Mouse (Mus musculus): Measurements from ENCODE around the gene Gm37240. TPM values are rescaled to one million over a fixed set of nuclear protein-coding genes. Genes with fewer than 3 reads are reported as not detected.

Gene Gm37240
- polyA plus RNA-seq, 1 experiment from 2014 or later, result 0.67 TPM

DNA sequence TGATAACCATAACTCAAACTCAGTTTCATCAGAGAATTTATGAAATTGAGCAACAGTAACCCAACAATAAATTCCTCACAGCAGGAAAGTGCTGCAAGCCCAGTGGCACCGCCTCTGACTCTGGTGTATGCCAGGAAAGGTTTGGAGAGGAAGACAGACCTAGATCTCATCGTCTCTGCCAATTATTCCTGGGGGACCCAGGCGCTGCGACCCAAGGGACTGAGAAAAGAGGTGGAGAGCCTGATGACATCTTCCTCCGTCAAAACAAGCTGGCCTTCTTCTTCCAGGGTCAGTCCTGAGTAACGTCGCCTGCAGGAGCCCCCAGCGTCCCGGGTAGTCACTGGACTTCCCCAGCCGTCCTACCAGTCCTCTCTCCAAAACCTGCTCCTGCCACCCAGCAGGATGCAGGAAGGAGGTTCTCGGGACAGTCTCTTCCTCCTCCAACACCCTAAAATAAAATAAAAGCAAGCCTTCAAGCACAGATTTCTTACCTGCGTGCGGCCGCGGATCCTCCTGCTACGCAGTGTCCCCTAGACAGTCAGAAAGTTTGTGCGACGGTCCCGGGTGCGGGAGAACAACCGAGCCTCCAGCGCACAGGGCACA lies 581 bp downstream of the Gm37240 start:
- H3K9ac ChIP-seq (ENCODE audit: low read length), result peak overlapping the region; percentile 44
- peak overlapping the region; percentile 92 for H3K4me2 ChIP-seq
- H3K4me3 ChIP-seq (ENCODE audit: low read depth, low read length), result peak overlapping the region; percentile 49
- no peaks in the 10 kb centered on the region for H3K9me3 ChIP-seq (ENCODE audit: control insufficient read depth, low read length)
- peak; percentile 18; the same call in 1 of the 2 replicates for ATAC-seq (ENCODE audit: low FRiP score)
- no peaks in the 10 kb centered on the region for H3K36me3 ChIP-seq (ENCODE audit: control insufficient read depth, insufficient read depth, low read length)
- WGBS, result 3% methylated on average over 22 of the region's 22 CpGs
- peak; percentile 92 for DNase-seq (ENCODE audit: low spot score, missing footprints)
- H3K27ac ChIP-seq (ENCODE audit: low read depth, low read length), result no peak overlapping the region
- H3K4me1 ChIP-seq (ENCODE audit: control insufficient read depth, insufficient read depth, low read length), result peaks cover 9% of the 10 kb centered on the region
- peaks cover 20% of the 10 kb centered on the region for H3K27me3 ChIP-seq (ENCODE audit: control insufficient read depth, insufficient read depth, low read length)

DNA sequence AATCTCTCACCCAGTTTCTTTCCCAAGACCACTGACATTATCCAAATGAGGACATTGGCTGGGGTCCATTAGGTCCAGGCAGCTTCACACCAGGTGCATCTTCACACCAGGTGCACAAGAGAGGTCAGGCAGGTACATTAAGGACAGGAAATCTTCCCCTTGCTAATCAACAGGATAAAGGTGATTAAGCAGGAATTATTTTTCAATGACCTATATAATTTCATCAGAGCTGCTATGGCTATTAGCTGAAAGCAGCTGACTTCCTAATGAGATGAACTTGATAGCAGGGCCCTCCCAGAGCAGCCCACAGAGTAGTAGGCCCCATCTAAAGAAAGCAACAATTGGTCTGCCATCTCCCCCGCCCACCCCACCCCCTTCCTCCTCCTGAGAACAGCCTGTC lies 1.4 kb downstream of the Gm37240 start:
- DNase-seq (ENCODE audit: low spot score, missing footprints) (peak; percentile 65), ATAC-seq (ENCODE audit: low FRiP score) (no peak)
- Histone ChIP-seq H3K27me3 (ENCODE audit: control insufficient read depth, insufficient read depth, low read length) (peaks cover 20% of the 10 kb centered on the region), H3K9ac (ENCODE audit: low read length) (no peak overlapping the region), H3K9me3 (ENCODE audit: control insufficient read depth, low read length) (no peaks in the 10 kb centered on the region), H3K27ac (ENCODE audit: low read depth, low read length) (no peak overlapping the region), H3K36me3 (ENCODE audit: control insufficient read depth, insufficient read depth, low read length) (no peaks in the 10 kb centered on the region), H3K4me3 (ENCODE audit: low read depth, low read length) (no peak overlapping the region), H3K4me2 (no peak overlapping the region), H3K4me1 (ENCODE audit: control insufficient read depth, insufficient read depth, low read length) (peaks cover 9% of the 10 kb centered on the region)
- WGBS, result 47% methylated on average over 1 of the region's 1 CpGs

DNA sequence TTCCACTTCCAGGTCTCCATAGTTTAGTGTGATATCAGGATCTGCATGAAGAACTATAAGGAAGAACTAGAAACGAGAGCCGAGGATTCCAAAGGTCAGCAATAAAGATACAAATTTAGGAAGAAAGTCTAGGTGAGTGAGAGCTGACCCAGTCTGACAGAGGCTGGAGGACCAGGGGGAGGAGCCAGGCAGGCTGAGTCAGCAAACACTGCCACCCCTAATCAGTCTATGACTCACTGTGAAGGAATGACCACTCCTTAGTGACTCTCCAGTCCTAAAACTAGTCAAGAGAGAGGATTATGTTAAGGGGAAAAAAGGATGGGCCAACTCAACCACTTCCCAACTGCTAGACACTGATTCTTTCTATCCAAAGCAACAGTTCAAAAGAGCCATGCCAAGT lies 6.6 kb downstream of the Gm37240 start:
- H3K4me2 ChIP-seq, result no peak overlapping the region
- DNase-seq (ENCODE audit: low spot score, missing footprints) (no peak), ATAC-seq (ENCODE audit: low FRiP score) (no peak)
- H3K36me3 ChIP-seq (ENCODE audit: control insufficient read depth, insufficient read depth, low read length), result no peaks in the 10 kb centered on the region
- H3K9me3 ChIP-seq (ENCODE audit: control insufficient read depth, low read length), result no peaks in the 10 kb centered on the region
- H3K4me1 ChIP-seq (ENCODE audit: control insufficient read depth, insufficient read depth, low read length), result no peaks in the 10 kb centered on the region
- no peaks in the 10 kb centered on the region for H3K27me3 ChIP-seq (ENCODE audit: control insufficient read depth, insufficient read depth, low read length)
- WGBS, result 88% methylated on average over 2 of the region's 2 CpGs
- H3K27ac ChIP-seq (ENCODE audit: low read depth, low read length), result no peak overlapping the region
- no peak overlapping the region for H3K9ac ChIP-seq (ENCODE audit: low read length)
- H3K4me3 ChIP-seq (ENCODE audit: low read depth, low read length), result no peak overlapping the region

DNA sequence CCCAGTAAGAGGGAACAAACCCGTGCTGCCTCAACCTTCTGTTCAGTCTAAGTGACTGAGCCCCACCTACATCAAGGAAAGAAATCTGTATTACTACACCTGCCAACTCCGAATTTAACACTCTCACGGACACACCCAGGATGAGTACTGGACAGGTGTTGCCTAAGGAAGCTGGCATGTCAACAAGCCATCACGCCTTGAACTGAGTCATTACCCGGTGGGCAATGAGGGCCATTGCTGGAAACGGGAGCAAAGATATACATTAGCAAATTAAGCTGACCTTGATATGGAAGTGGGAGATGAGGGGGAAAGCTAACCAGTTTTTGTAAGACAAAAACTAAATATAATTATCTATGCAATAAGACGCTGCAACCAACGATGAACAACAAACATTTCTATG lies 7.2 kb downstream of the Gm37240 start:
- H3K27me3 ChIP-seq (ENCODE audit: control insufficient read depth, insufficient read depth, low read length), result no peaks in the 10 kb centered on the region
- H3K36me3 ChIP-seq (ENCODE audit: control insufficient read depth, insufficient read depth, low read length), result no peaks in the 10 kb centered on the region
- H3K4me3 ChIP-seq (ENCODE audit: low read depth, low read length), result no peak overlapping the region
- no peaks in the 10 kb centered on the region for H3K9me3 ChIP-seq (ENCODE audit: control insufficient read depth, low read length)
- 89% methylated on average over 8 of the region's 8 CpGs for WGBS
- no peak for ATAC-seq (ENCODE audit: low FRiP score)
- peak; percentile 69 for DNase-seq (ENCODE audit: low spot score, missing footprints)
- H3K4me2 ChIP-seq, result no peak overlapping the region
- no peak overlapping the region for H3K9ac ChIP-seq (ENCODE audit: low read length)
- H3K4me1 ChIP-seq (ENCODE audit: control insufficient read depth, insufficient read depth, low read length), result no peaks in the 10 kb centered on the region
- H3K27ac ChIP-seq (ENCODE audit: low read depth, low read length), result no peak overlapping the region

DNA sequence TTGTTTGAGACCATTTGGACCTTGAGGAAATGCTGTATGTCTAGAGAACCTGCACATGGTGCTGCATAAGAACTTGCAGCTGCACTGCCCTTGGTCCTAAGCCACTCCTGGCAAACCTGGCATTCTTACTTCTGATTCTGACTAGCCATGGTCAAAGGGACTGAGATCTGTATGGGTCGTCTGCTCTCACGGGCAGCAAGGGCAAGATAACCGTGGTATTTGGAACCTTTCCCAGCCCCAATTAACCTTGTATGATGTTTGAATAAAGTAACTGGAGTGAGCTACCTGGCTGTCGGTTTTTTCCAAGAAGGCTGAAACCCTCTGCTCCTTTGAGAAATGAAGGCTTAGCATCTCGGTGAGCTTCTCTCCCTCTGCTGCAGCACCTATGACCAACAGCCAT lies 8.4 kb downstream of the Gm37240 start:
- Histone ChIP-seq H3K9me3 (ENCODE audit: control insufficient read depth, low read length) (no peaks in the 10 kb centered on the region), H3K4me1 (ENCODE audit: control insufficient read depth, insufficient read depth, low read length) (no peaks in the 10 kb centered on the region), H3K9ac (ENCODE audit: low read length) (no peak overlapping the region), H3K27ac (ENCODE audit: low read depth, low read length) (no peak overlapping the region), H3K4me3 (ENCODE audit: low read depth, low read length) (no peak overlapping the region), H3K36me3 (ENCODE audit: control insufficient read depth, insufficient read depth, low read length) (no peaks in the 10 kb centered on the region), H3K27me3 (ENCODE audit: control insufficient read depth, insufficient read depth, low read length) (no peaks in the 10 kb centered on the region), H3K4me2 (no peak overlapping the region)
- 83% methylated on average over 5 of the region's 5 CpGs for WGBS
- ATAC-seq (ENCODE audit: low FRiP score) (no peak), DNase-seq (ENCODE audit: low spot score, missing footprints) (peak; percentile 54)

DNA sequence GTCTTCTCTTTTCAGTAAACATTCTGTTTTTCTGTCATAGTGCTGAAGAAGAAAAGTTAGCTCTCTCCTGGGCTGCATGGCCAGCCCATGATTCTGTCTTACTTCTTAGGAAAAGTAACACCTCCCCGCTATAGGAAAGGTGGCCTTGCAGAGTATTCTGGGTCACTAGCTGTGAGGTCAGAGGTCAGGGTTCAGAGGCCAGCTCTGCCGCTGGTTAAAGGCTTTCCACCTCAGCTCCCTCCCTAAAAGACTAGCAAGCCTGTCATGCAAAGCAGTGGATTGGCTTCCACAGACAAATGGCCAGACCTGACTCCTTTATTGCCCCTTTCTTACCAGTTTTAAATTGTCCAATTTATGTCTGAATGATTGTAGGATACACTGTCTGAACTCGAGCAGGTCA lies 23.3 kb downstream of the Gm37240 start:
- H3K36me3 ChIP-seq (ENCODE audit: control insufficient read depth, insufficient read depth, low read length), result no peaks in the 10 kb centered on the region
- WGBS, result 18% methylated on average over 3 of the region's 3 CpGs
- H3K9ac ChIP-seq (ENCODE audit: low read length), result no peak overlapping the region
- H3K4me1 ChIP-seq (ENCODE audit: control insufficient read depth, insufficient read depth, low read length), result no peaks in the 10 kb centered on the region
- no peak overlapping the region for H3K4me2 ChIP-seq
- peak; percentile 2 for DNase-seq (ENCODE audit: low spot score, missing footprints)
- no peak overlapping the region for H3K27ac ChIP-seq (ENCODE audit: low read depth, low read length)
- ATAC-seq (ENCODE audit: low FRiP score), result no peak
- H3K9me3 ChIP-seq (ENCODE audit: control insufficient read depth, low read length), result no peaks in the 10 kb centered on the region
- no peaks in the 10 kb centered on the region for H3K27me3 ChIP-seq (ENCODE audit: control insufficient read depth, insufficient read depth, low read length)
- no peak overlapping the region for H3K4me3 ChIP-seq (ENCODE audit: low read depth, low read length)

DNA sequence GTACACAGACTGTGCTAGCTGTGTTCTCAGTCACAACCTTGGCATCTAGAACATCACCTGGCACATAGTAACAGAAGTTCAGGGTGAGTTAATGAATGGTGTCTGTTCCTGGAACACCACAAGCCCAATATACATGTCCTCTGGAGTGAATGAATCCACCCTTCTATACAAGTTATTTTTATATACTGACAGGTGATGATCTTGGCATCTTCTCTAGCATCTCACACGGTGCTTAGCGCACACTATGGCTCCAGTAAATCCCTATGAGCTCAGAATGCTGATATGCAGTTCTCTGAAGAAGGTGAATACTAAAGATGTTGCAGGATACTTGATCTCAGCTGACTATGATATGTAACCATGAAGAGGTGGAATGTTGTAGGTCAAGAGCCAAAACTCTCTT lies 24.4 kb downstream of the Gm37240 start:
- ATAC-seq (ENCODE audit: low FRiP score) (no peak), DNase-seq (ENCODE audit: low spot score, missing footprints) (no peak)
- no peak overlapping the region for H3K4me3 ChIP-seq (ENCODE audit: low read depth, low read length)
- H3K27me3 ChIP-seq (ENCODE audit: control insufficient read depth, insufficient read depth, low read length), result no peaks in the 10 kb centered on the region
- H3K36me3 ChIP-seq (ENCODE audit: control insufficient read depth, insufficient read depth, low read length), result no peaks in the 10 kb centered on the region
- no peak overlapping the region for H3K27ac ChIP-seq (ENCODE audit: low read depth, low read length)
- no peak overlapping the region for H3K4me2 ChIP-seq
- H3K4me1 ChIP-seq (ENCODE audit: control insufficient read depth, insufficient read depth, low read length), result no peaks in the 10 kb centered on the region
- 88% methylated on average over 2 of the region's 2 CpGs for WGBS
- H3K9ac ChIP-seq (ENCODE audit: low read length), result no peak overlapping the region
- H3K9me3 ChIP-seq (ENCODE audit: control insufficient read depth, low read length), result no peaks in the 10 kb centered on the region

DNA sequence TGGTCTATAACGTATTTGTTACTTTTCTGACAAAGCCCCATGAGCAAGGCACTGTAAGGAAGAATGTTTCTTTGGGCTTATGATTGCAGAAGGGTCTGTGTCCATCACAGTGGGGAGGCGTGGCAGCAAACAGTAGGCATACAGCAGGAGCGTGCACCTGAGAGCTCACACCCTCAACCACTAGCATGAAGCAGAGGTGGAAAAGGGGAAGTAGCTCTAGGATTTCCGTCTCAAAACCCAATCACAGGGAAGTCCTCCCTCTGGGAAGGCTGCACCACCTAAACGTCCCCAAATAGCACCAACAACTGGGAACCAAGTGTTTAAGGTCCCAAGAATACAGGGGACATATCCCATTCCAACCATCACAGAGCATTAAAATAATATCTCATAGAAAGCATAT lies 26.3 kb downstream of the Gm37240 start:
- Histone ChIP-seq H3K9ac (ENCODE audit: low read length) (no peak overlapping the region), H3K4me1 (ENCODE audit: control insufficient read depth, insufficient read depth, low read length) (no peaks in the 10 kb centered on the region), H3K4me3 (ENCODE audit: low read depth, low read length) (no peak overlapping the region), H3K27ac (ENCODE audit: low read depth, low read length) (no peak overlapping the region), H3K9me3 (ENCODE audit: control insufficient read depth, low read length) (no peaks in the 10 kb centered on the region), H3K27me3 (ENCODE audit: control insufficient read depth, insufficient read depth, low read length) (no peaks in the 10 kb centered on the region), H3K4me2 (no peak overlapping the region), H3K36me3 (ENCODE audit: control insufficient read depth, insufficient read depth, low read length) (no peaks in the 10 kb centered on the region)
- 88% methylated on average over 5 of the region's 5 CpGs for WGBS
- ATAC-seq (ENCODE audit: low FRiP score) (no peak), DNase-seq (ENCODE audit: low spot score, missing footprints) (no peak)

DNA sequence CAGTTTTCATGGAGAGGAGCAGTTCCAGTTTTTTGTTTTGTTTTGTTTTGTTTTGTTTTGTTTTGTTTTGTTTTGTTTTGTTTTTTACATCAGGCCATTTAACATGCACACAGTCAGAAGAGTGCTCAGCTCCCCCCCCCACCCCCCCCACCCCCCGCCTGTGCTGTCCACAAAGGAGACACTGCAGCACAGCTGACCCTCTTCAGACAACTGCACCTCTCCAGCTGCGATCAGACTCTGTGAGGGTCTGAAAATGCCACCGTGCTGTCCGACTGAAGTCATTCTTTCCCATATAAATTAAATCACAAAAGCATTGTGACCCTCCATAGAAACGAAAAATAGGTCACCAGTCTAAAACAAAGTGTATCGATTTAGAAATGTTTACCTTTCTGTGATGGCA lies 28.0 kb downstream of the Gm37240 start:
- ATAC-seq (ENCODE audit: low FRiP score), result no peak
- Histone ChIP-seq H3K27me3 (ENCODE audit: control insufficient read depth, insufficient read depth, low read length) (no peaks in the 10 kb centered on the region), H3K9me3 (ENCODE audit: control insufficient read depth, low read length) (no peaks in the 10 kb centered on the region), H3K4me2 (no peak overlapping the region), H3K36me3 (ENCODE audit: control insufficient read depth, insufficient read depth, low read length) (no peaks in the 10 kb centered on the region), H3K27ac (ENCODE audit: low read depth, low read length) (no peak overlapping the region), H3K4me3 (ENCODE audit: low read depth, low read length) (no peak overlapping the region), H3K9ac (ENCODE audit: low read length) (no peak overlapping the region), H3K4me1 (ENCODE audit: control insufficient read depth, insufficient read depth, low read length) (no peaks in the 10 kb centered on the region)
- DNase-seq (ENCODE audit: low spot score, missing footprints), result no peak
- 63% methylated on average over 6 of the region's 6 CpGs for WGBS

Data from midbrain, embryonic 11.5 days (tissue).